Mouse (Mus musculus) bone marrow, adult 2 months (tissue): ENCODE measurements around the gene Aqr. TPM values are rescaled to one million over a fixed set of nuclear protein-coding genes. Genes with fewer than 3 reads are reported as not detected.

Experiments used
- H3K27ac ChIP-seq: fragments of 200-500 bp; 2 replicates; pipeline ENCODE4 v1.5.1; 2012; ENCODE audit warnings: low read depth, mild to moderate bottlenecking, control low read depth, inconsistent platforms, low read length; ENCODE audit not compliant: control insufficient read depth, poor library complexity, insufficient read depth
- H3K4me1 ChIP-seq: fragments of 200-500 bp; 2 replicates; pipeline ENCODE4 v1.6.1; 2011; ENCODE audit warnings: low read length; ENCODE audit not compliant: control insufficient read depth, insufficient read depth
- H3K4me3 ChIP-seq: fragments of 200-500 bp; replicated peaks from 2 replicates; pipeline ENCODE3; 2011; ENCODE audit warnings: mild to moderate bottlenecking, low read depth, low read length, control low read depth; ENCODE audit not compliant: control insufficient read depth
- CTCF ChIP-seq: fragments of 200-500 bp; IDR thresholded peaks from 2 replicates; pipeline ENCODE4 v1.5.1; 2011; ENCODE audit warnings: low read length, control low read depth; ENCODE audit not compliant: control insufficient read depth, insufficient read depth
- POLR2A ChIP-seq: fragments of 200-500 bp; IDR thresholded peaks from 2 replicates; pipeline ENCODE4 v1.6.1; 2011; ENCODE audit warnings: low read depth, mild to moderate bottlenecking, control low read depth, low read length, borderline replicate concordance; ENCODE audit not compliant: control insufficient read depth
- WGBS: fragments of 180-500 bp; shearing (Covaris S2); methylation state at CpG from one replicate; pipeline ENCODE4 v1.1.7; 2018; 5-methylcytosine and 5-hydroxymethylcytosine counted together
- polyA plus RNA-seq: library from polyadenylated mRNA; stranded (reverse); fragments of >200 nt; gene quantifications from 2 replicates; pipeline ENCODE4 v1.2.4, GENCODE M21; 2011; ENCODE audit warnings: low replicate concordance; ENCODE audit not compliant: missing spikeins, insufficient read depth, insufficient read length

The Aqr gene
- polyA plus RNA-seq, 1 experiment = 15.3 TPM

DNA sequence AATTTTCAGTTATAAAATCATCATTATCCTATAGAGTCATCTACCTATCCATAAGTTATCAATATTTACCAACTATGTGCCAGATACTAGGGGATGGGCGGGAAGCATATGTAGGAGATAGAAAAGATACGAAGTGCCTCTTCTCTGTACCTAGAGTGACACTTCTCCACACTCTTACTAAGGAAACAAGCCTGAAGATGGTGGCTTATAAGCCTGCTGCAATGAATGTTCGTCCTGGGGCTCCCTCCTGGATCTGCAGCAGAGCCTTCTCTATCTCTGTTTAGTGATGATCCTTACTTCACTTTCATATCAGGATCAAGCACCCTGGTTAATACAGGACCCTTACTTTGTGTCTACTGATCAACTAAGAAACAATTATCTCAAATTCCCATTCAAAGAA, 69.2 kb downstream of the Aqr start:
- TF ChIP-seq POLR2A (no peak), CTCF (no peak)
- Histone ChIP-seq H3K4me3 (no peak overlapping the region), H3K4me1 (no peaks in the 10 kb centered on the region), H3K27ac (no peak overlapping the region)
- 83% methylated on average over 3 of the region's 3 CpGs for WGBS

DNA sequence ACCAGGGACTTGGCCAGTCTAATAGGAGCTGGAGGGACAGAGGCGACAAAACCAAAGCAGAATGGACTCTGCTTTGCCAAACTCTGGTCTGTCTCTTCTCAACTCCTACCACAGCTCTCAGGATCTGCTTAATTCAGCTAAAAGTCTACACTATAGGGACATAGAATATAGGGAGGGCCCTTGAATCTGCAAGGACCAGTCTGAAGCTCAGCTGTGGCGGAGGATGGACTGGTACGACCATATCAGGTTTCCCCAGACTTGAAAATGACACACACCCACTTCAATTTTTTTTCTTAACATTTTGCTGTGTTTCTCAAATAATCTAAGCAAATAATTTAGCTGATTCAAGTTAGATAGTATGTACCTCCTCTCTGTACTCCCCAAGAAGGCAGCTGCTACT, 69.6 kb downstream of the Aqr start:
- Histone ChIP-seq H3K4me1 (no peaks in the 10 kb centered on the region), H3K27ac (no peak overlapping the region), H3K4me3 (no peak overlapping the region)
- TF ChIP-seq POLR2A (no peak), CTCF (no peak)
- 81% methylated on average over 3 of the region's 3 CpGs for WGBS

DNA sequence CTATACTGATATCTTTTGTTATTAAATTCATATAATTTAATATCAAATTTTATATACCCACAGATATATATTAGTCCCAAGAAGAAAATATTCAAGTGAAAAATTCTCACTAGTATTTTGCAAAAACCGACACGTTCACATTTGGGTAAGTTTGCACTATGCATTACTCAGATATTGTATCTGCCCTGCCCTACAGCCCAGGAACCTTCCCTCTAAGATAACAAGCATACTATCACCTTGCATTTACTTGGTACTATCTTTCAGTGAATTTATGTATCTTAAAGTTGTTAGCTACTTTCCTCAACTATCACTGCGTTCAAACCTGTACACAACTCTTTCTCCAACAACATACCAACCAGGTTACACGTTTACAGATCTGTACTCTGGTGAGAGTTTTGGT, 71.3 kb downstream of the Aqr start:
- no peak overlapping the region for H3K4me3 ChIP-seq
- no peak overlapping the region for H3K27ac ChIP-seq
- no peaks in the 10 kb centered on the region for H3K4me1 ChIP-seq
- 78% methylated on average over 4 of the region's 4 CpGs for WGBS
- no peak for TF ChIP-seq POLR2A
- TF ChIP-seq CTCF = no peak

DNA sequence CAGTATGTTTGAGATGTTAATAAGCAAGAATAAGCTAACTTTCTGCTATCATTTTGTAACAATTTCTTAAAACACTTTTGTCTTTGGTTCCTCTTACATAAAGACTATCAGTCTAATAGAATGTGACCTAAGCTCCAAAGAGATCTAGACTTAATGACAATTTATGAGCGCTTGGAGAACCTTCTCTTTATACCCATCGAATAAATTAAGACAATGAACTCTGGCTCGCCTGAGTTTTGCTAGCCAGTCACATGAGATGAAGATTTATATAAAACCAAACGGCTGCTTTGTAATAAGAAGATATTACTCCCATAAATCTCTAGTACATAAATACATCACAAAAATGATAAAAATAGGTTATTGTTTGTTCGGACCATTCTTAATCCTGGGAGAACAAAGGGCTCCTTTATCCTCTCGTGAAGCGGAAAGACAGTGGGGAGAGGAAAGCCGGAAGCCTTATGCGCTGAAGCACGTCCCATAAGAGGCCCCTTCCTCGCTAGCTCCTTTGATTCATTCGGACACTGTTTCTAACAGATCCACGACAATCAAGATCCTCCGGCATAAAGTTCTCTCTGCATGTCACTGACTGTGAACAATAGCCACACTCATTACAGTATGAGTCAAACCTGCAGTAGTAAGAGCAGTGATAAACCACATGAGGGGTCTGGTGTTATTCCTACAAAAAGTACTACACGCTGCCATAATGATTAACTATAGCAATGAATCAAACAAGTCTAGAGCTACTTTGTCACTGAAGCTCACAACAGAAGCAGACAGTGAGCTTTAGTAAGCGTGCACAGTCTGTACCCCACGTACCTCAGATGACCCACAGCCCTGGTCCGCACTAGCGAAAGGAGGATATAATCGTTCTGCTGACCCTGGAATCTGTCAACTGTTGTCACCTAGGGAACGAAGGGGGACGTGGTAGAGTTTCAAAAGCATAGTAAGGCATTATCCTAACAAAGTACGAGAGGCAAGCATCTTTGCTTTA, 79.2 kb downstream of the Aqr start:
- H3K4me1 ChIP-seq = no peaks in the 10 kb centered on the region
- TF ChIP-seq POLR2A (no peak), CTCF (no peak)
- WGBS = 91% methylated on average over 23 of the region's 23 CpGs
- H3K27ac ChIP-seq = no peak overlapping the region
- H3K4me3 ChIP-seq = no peak overlapping the region

DNA sequence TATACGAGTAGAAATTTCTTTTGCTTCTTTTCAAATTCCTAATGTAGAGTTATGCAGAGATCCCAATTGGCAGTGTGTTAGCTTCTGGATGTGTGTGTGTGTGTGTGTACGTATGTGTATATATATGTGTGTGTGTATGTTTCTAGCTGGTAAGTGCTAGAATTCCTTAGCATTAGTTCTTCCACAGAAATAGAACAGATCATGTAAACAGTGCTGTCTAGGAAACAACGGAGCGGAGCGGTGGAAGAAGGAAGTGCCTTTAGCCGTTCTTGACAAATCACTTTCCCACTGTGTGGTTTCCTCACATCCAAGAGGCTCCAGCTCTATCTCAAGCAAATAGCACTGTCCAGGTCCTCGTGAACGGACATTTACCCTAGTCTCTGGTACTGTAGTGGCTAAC, 80.4 kb downstream of the Aqr start:
- WGBS = 86% methylated on average over 8 of the region's 8 CpGs
- H3K4me3 ChIP-seq = no peak overlapping the region

GRCm38 (mm10) chr2:114102471-114102870, 84.4 kb downstream of the Aqr start:
- 80% methylated on average over 3 of the region's 3 CpGs for WGBS
- no peak for TF ChIP-seq CTCF
- no peak for TF ChIP-seq POLR2A
- Histone ChIP-seq H3K27ac (no peak overlapping the region), H3K4me1 (no peaks in the 10 kb centered on the region), H3K4me3 (no peak overlapping the region)

More for the DNA sequence above, 80.4 kb downstream of the Aqr start:
- Histone ChIP-seq H3K27ac (no peak overlapping the region), H3K4me1 (no peaks in the 10 kb centered on the region)
- TF ChIP-seq CTCF = no peak
- no peak for TF ChIP-seq POLR2A

GRCm38 (mm10) chr2:114100834-114101233, 86.0 kb downstream of the Aqr start:
- WGBS = 91% methylated on average over 9 of the region's 9 CpGs
- TF ChIP-seq CTCF (no peak), POLR2A (no peak)
- no peak overlapping the region for H3K27ac ChIP-seq
- H3K4me1 ChIP-seq = no peaks in the 10 kb centered on the region
- no peak overlapping the region for H3K4me3 ChIP-seq

GRCm38 (mm10) chr2:114099816-114100215, 87.0 kb downstream of the Aqr start:
- no peak for TF ChIP-seq CTCF
- TF ChIP-seq POLR2A = no peak
- Histone ChIP-seq H3K4me3 (no peak overlapping the region), H3K4me1 (no peaks in the 10 kb centered on the region), H3K27ac (no peak overlapping the region)
- WGBS = 79% methylated on average over 3 of the region's 3 CpGs

DNA sequence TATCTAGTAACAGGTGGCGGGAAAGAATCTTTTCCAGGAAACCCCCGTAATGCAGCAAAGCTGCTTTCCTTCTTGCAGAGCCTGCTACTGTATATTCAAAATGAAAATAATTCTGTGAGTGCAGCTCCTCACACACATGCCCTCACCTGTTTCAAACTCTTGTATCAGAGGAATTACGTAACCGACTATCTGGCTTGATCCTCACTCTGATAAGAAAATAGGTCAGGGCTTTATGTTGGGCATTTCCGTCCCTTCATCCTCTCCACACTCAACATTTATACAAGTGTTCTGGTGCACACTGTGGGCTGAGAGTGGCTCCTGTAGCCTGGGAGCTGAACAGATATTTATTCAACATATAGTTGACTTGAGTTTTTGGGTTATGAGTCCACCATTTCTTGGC, 87.7 kb downstream of the Aqr start:
- TF ChIP-seq POLR2A = no peak
- WGBS = 88% methylated on average over 5 of the region's 5 CpGs
- Histone ChIP-seq H3K4me3 (no peak overlapping the region), H3K27ac (no peak overlapping the region), H3K4me1 (no peaks in the 10 kb centered on the region)
